ENCODE assay signal across 17 mouse cellular contexts in the genomic region with DNA sequence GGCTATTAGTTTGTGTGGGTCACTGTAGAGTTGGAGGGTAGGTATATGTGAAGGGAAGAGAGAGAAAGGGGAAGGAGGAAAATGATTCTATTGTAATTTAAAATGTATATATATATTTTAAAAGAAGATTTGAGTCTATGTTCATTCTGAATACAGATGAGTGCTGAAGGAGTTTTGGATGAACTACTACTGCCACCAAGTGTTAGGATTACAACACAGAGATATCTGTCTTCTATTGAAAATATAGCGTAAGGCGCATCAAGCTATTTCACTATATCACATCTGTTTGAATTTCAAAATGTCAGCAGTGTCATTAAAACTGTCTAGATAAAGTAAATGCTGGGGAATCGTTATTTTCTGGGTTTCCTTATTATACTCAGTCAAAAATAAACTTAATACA. TPM values are rescaled to one million over a fixed set of nuclear protein-coding genes. Genes with fewer than 3 reads are reported as not detected.
DNase-seq lines count a peak whose midpoint lies in the region; ATAC-seq and TF ChIP-seq lines count a peak whose summit lies in the region.
"Had no signal": no experiment of that assay in that cellular context is flagged by ENCODE, and none has a peak within 500 bp of the region (broad histone marks: within the 10 kb centered on the region; RNA-seq: fewer than 3 reads in every experiment).

No protein-coding gene starts in this region.

- H3K27me3 ChIP-seq in limb, embryonic 14.5 days (ENCODE audit: control insufficient read depth, insufficient read depth, low read length) = no peaks in the 10 kb centered on the region
- no peaks in the 10 kb centered on the region for H3K27me3 ChIP-seq in limb, embryonic 10.5 days (ENCODE audit: low read depth, poor library complexity, severe bottlenecking)
- H3K27me3 ChIP-seq: liver, embryonic 15.5 days; neural tube, embryonic 13.5 days had no signal

- H3K9me3 ChIP-seq in limb, embryonic 14.5 days (ENCODE audit: control insufficient read depth, low read length) = peaks cover 6% of the 10 kb centered on the region; the same call in 1 of the 2 replicates
- no peaks in the 10 kb centered on the region; the same call in 1 of the 2 replicates for H3K9me3 ChIP-seq in limb, embryonic 10.5 days (replicated peaks)

- peak; percentile 88 for ATAC-seq in frontal cortex, adult (ENCODE audit: low TSS enrichment)
- ATAC-seq in limb, embryonic 14.5 days (ENCODE audit: low FRiP score, low read depth) = no peak

- no peak overlapping the region for H3K4me3 ChIP-seq in limb, embryonic 14.5 days (replicated peaks; ENCODE audit: low read length)
- H3K4me3 ChIP-seq in limb, embryonic 10.5 days = no peak overlapping the region
- H3K4me3 ChIP-seq: hindbrain, embryonic 10.5 days; liver, embryonic 15.5 days; neural tube, embryonic 13.5 days had no signal

- no peak for TF ChIP-seq POLR2A in limb, embryonic 14.5 days (IDR thresholded peaks at IDR 0.05; ENCODE audit: borderline replicate concordance, extremely low read depth, insufficient read depth, insufficient read length)

- H3K4me1 ChIP-seq in limb, embryonic 14.5 days (ENCODE audit: control insufficient read depth, insufficient read depth, low read length) = no peaks in the 10 kb centered on the region; the same call in 1 of the 2 replicates
- 0 out of 2 replicates have a peak, but pooled peaks cover 2% of the 10 kb centered on the region for H3K4me1 ChIP-seq in limb, embryonic 10.5 days
- H3K4me1 ChIP-seq: hindbrain, embryonic 10.5 days; liver, embryonic 15.5 days; neural tube, embryonic 13.5 days had no signal

- no peak for DNase-seq in frontal cortex, postnatal 10 days (ENCODE audit: low spot score in 2 of 2)
- peak; percentile 63 for DNase-seq in limb, embryonic 14.5 days (ENCODE audit: low spot score)
- no peak for DNase-seq in limb, embryonic 10.5 days (ENCODE audit: low spot score)
- DNase-seq in 416B (ENCODE audit: low read depth) (peak; percentile 17), NIH3T3 (ENCODE audit: low read depth) (peak; percentile 74)
- DNase-seq in c-Kit-positive CD71-positive TER-119-positive erythroid progenitor cells, embryonic 14.5 days (ENCODE audit: low spot score) = no peak
- no peak for DNase-seq in right cerebral cortex, adult 18-20 months
- DNase-seq: adrenal gland, postnatal 36 days; cerebellum, adult 8-10 months; right cerebral cortex, postnatal 25 days; thymus, adult 2 months had no signal

- 76% methylated on average over 3 of the region's 3 CpGs for WGBS in limb, embryonic 14.5 days
- 87% methylated on average over 3 of the region's 3 CpGs for WGBS in limb, embryonic 10.5 days

- no peaks in the 10 kb centered on the region for H3K36me3 ChIP-seq in limb, embryonic 14.5 days (ENCODE audit: control insufficient read depth, insufficient read depth, low read length)
- no peaks in the 10 kb centered on the region for H3K36me3 ChIP-seq in limb, embryonic 10.5 days
- H3K36me3 ChIP-seq: hindbrain, embryonic 10.5 days; liver, embryonic 15.5 days; neural tube, embryonic 13.5 days had no signal

- H3K27ac ChIP-seq in limb, embryonic 14.5 days (replicated peaks; ENCODE audit: low read depth, low read length) = no peak overlapping the region
- H3K27ac ChIP-seq in limb, embryonic 10.5 days = no peak overlapping the region
- H3K27ac ChIP-seq: hindbrain, embryonic 10.5 days; liver, embryonic 15.5 days; neural tube, embryonic 13.5 days had no signal

- H3K9ac ChIP-seq in limb, embryonic 14.5 days (ENCODE audit: low read depth, low read length, severe bottlenecking) = no peak overlapping the region
- H3K9ac ChIP-seq: liver, embryonic 15.5 days; neural tube, embryonic 13.5 days had no signal

- H3K4me2 ChIP-seq in limb, embryonic 14.5 days (replicated peaks; ENCODE audit: low read depth, low read length, severe bottlenecking) = no peak overlapping the region
- H3K4me2 ChIP-seq: heart, embryonic 11.5 days; liver, embryonic 15.5 days; neural tube, embryonic 13.5 days had no signal

RNA-seq across cellular contexts. Expression of gene Ccer1, which starts 3.4 kb away (rescaled TPM):
- polyA plus RNA-seq in limb, embryonic 14.5 days (2012; rRNA removed) = not detected in 2 replicates
- not detected in 2 replicates for polyA plus RNA-seq in limb, embryonic 14.5 days (2014; fragmentation: Nextera tagmentation; extraction: Ambion mirVana)
- polyA plus RNA-seq in limb, embryonic 10.5 days (2016; fragmentation: Nextera tagmentation; extraction: Ambion mirVana) = not detected in 2 replicates
- polyA plus RNA-seq: heart, embryonic 11.5 days; hindbrain, embryonic 10.5 days; kidney, embryonic 14.5 days; liver, embryonic 15.5 days; neural tube, embryonic 13.5 days had no signal

RNA-seq across cellular contexts. Expression of gene C030005K15Rik, which starts 37.1 kb away (rescaled TPM):
- polyA plus RNA-seq in limb, embryonic 14.5 days (2012; rRNA removed) = not detected in 2 replicates
- polyA plus RNA-seq in limb, embryonic 14.5 days (2014; fragmentation: Nextera tagmentation; extraction: Ambion mirVana) = not detected in 2 replicates
- polyA plus RNA-seq in limb, embryonic 10.5 days (2016; fragmentation: Nextera tagmentation; extraction: Ambion mirVana) = not detected in 2 replicates
- polyA plus RNA-seq: heart, embryonic 11.5 days; hindbrain, embryonic 10.5 days; kidney, embryonic 14.5 days; liver, embryonic 15.5 days; neural tube, embryonic 13.5 days; thymus, adult 2 months had no signal

RNA-seq across cellular contexts. Expression of gene Epyc, which starts 45.6 kb away (rescaled TPM):
- 78.1 and 79.8 TPM in 2 replicates for polyA plus RNA-seq in limb, embryonic 14.5 days (2012; rRNA removed)
- 25.6 and 38.4 TPM in 2 replicates for polyA plus RNA-seq in limb, embryonic 14.5 days (2014; fragmentation: Nextera tagmentation; extraction: Ambion mirVana)
- polyA plus RNA-seq in limb, embryonic 10.5 days (2016; fragmentation: Nextera tagmentation; extraction: Ambion mirVana) = 0.34 TPM in 1 of 2 replicates, not detected in the other
- polyA plus RNA-seq: kidney, embryonic 14.5 days had no signal

Comparison
In these comparisons a context has a peak if more than half of its experiments do, and no peak if none do; other contexts are left out.
1. DNase-seq: peak in limb, embryonic 14.5 days (single experiment), 416B (single experiment) and NIH3T3 (single experiment); none in frontal cortex, postnatal 10 days (0 of 2), limb, embryonic 10.5 days (single experiment), c-Kit-positive CD71-positive TER-119-positive erythroid progenitor cells, embryonic 14.5 days (single experiment) and right cerebral cortex, adult 18-20 months (single experiment).
2. RNA of gene Epyc, which starts 45.6 kb away (polyA plus RNA-seq): 25.6 to 79.8 TPM in limb, embryonic 14.5 days; 0.34 TPM in limb, embryonic 10.5 days; every median in the first group is over 10 times any median in the second.